Mouse (Mus musculus) neural tube, embryonic 11.5 days (tissue): ENCODE measurements around the gene Prkag1. TPM values are rescaled to one million over a fixed set of nuclear protein-coding genes. Genes with fewer than 3 reads are reported as not detected.

Experiments
- ATAC-seq: fragments of 200-750 bp; cut with Nextera tagmentation; 2 replicates; pipeline ENCODE4 v1.8.0; 2017; ENCODE audit warnings: moderate number of reproducible peaks, mild to moderate bottlenecking, moderate TSS enrichment, moderate library complexity; ENCODE audit not compliant: insufficient read depth, low FRiP score, low TSS enrichment
- DNase-seq: peaks from one replicate; pipeline ENCODE4 v3.0.0-alpha.2; 2015; ENCODE audit warnings: low spot score
- H3K27ac ChIP-seq: fragments of 300-500 bp; sonication (generic); 2 replicates; pipeline ENCODE4 v1.5.1; 2014; ENCODE audit warnings: low read depth, mild to moderate bottlenecking, low read length
- H3K27me3 ChIP-seq: fragments of 300-500 bp; sonication (generic); 2 replicates; pipeline ENCODE4 v1.6.1; 2014; ENCODE audit warnings: mild to moderate bottlenecking, low read length, mixed read lengths; ENCODE audit not compliant: control insufficient read depth, insufficient read depth
- H3K36me3 ChIP-seq: fragments of 300-500 bp; sonication (generic); 2 replicates; pipeline ENCODE4 v1.6.1; 2014; ENCODE audit warnings: mild to moderate bottlenecking, low read length, moderate library complexity, mixed read lengths; ENCODE audit not compliant: control insufficient read depth, insufficient read depth
- H3K4me1 ChIP-seq: fragments of 300-500 bp; sonication (generic); 2 replicates; pipeline ENCODE4 v1.6.1; 2014; ENCODE audit warnings: low read length, mixed read lengths; ENCODE audit not compliant: control insufficient read depth, insufficient read depth
- H3K4me2 ChIP-seq: fragments of 300-500 bp; sonication (generic); 2 replicates; pipeline ENCODE4 v1.6.1; 2014; ENCODE audit warnings: low read depth, mild to moderate bottlenecking, moderate library complexity
- H3K4me3 ChIP-seq: fragments of 300-500 bp; sonication (generic); 2 replicates; pipeline ENCODE4 v1.5.1; 2014; ENCODE audit warnings: low read depth, low read length
- H3K9ac ChIP-seq: fragments of 300-500 bp; sonication (generic); 2 replicates; pipeline ENCODE4 v1.6.1; 2014; ENCODE audit warnings: mild to moderate bottlenecking, low read length
- H3K9me3 ChIP-seq: fragments of 300-500 bp; sonication (generic); 2 replicates; pipeline ENCODE4 v1.6.1; 2016; ENCODE audit warnings: low read length; ENCODE audit not compliant: control insufficient read depth
- WGBS: fragments of 180-500 bp; shearing (Covaris S2); extraction: QIAGEN DNeasy Blood & Tissue Kit; methylation state at CpG from one replicate; pipeline ENCODE4 v1.1.7; 2014; 5-methylcytosine and 5-hydroxymethylcytosine counted together
- polyA plus RNA-seq: library from polyadenylated mRNA; unstranded; fragments of >200 nt; fragmentation: Nextera tagmentation; extraction: Ambion mirVana; gene quantifications from 2 replicates; pipeline ENCODE4 v1.2.1, GENCODE M21; 2014

Prkag1 gene
- polyA plus RNA-seq, 1 experiment from 2014 or later: 73.1 TPM

- no peak overlapping the region for H3K27ac ChIP-seq
- 84% methylated on average over 9 of the region's 9 CpGs for WGBS
- no peaks in the 10 kb centered on the region for H3K9me3 ChIP-seq
- no peak for DNase-seq
- no peak overlapping the region for H3K9ac ChIP-seq
- no peaks in the 10 kb centered on the region for H3K4me1 ChIP-seq
- no peaks in the 10 kb centered on the region for H3K27me3 ChIP-seq
- H3K4me2 ChIP-seq: no peak overlapping the region
- no peak for ATAC-seq
- H3K36me3 ChIP-seq: peaks cover 77% of the 10 kb centered on the region
- no peak overlapping the region for H3K4me3 ChIP-seq
Measured at GRCm38 (mm10) chr15:98859319-98860043, 28.2 kb upstream of the Prkag1 start.

GRCm38 (mm10) chr15:98854214-98854613 is 22.9 kb upstream of the Prkag1 start:
- peaks cover 69% of the 10 kb centered on the region for H3K36me3 ChIP-seq
- no peaks in the 10 kb centered on the region for H3K4me1 ChIP-seq
- H3K9me3 ChIP-seq: no peaks in the 10 kb centered on the region
- H3K27ac ChIP-seq: no peak overlapping the region
- DNase-seq (no peak), ATAC-seq (no peak)
- H3K4me2 ChIP-seq: no peak overlapping the region
- 95% methylated on average over 16 of the region's 16 CpGs for WGBS
- no peak overlapping the region for H3K9ac ChIP-seq
- no peaks in the 10 kb centered on the region for H3K27me3 ChIP-seq
- H3K4me3 ChIP-seq: no peak overlapping the region

DNA sequence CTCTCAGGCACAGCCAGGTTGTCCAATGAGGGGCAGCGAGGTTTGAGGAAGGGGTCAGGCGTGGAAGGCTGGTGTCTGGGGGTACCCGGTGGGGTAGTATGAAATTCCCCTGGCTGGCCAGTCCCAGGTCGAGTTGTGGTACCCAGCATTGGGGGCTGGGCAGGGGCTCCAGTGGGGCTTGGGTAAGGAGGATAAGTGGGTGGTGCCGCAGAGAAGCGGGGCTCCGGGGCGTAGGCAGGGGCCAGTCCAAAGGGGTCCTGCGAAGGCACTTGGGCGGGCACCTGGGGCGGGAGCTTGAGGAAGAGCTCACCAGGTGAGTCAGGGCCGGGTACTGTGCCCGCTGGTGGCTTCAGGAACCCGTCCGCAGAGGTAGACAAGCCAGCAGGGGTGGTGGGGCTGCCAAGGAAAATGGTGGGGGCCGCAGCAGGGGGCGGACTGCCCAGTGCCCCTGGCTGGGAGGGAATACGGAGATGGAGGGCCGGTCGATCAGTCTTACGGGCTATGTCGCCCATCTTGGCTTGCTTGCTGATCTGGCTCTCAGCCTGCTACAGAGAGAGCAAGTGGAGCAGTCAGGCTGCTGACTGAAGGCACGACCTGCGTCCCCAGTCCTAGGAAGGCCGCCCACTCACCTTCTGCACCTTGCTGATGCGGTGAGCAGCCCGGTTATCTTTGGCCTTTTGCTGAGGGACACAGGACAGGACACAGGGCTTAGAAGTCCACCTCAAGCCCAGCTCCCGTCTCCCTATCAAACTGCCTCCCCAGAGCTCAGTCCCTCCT is 22.0 kb upstream of the Prkag1 start:
- no peak for DNase-seq
- Histone ChIP-seq H3K9me3 (no peaks in the 10 kb centered on the region), H3K4me3 (no peak overlapping the region), H3K36me3 (peaks cover 72% of the 10 kb centered on the region), H3K27me3 (no peaks in the 10 kb centered on the region), H3K4me2 (no peak overlapping the region), H3K4me1 (no peaks in the 10 kb centered on the region), H3K9ac (no peak overlapping the region), H3K27ac (no peak overlapping the region)
- no peak for ATAC-seq
- 96% methylated on average over 27 of the region's 28 CpGs for WGBS

- no peaks in the 10 kb centered on the region for H3K27me3 ChIP-seq
- H3K9me3 ChIP-seq: no peaks in the 10 kb centered on the region
- no peak overlapping the region for H3K4me3 ChIP-seq
- no peak overlapping the region for H3K9ac ChIP-seq
- no peak overlapping the region for H3K4me2 ChIP-seq
- no peaks in the 10 kb centered on the region for H3K4me1 ChIP-seq
- DNase-seq: no peak
- ATAC-seq: no peak
- peaks cover 67% of the 10 kb centered on the region for H3K36me3 ChIP-seq
- H3K27ac ChIP-seq: no peak overlapping the region
- 90% methylated on average over 9 of the region's 9 CpGs for WGBS
Measured at GRCm38 (mm10) chr15:98852733-98853132, 21.4 kb upstream of the Prkag1 start.

GRCm38 (mm10) chr15:98852071-98852470 is 20.8 kb upstream of the Prkag1 start:
- no peaks in the 10 kb centered on the region for H3K4me1 ChIP-seq
- no peak overlapping the region for H3K27ac ChIP-seq
- no peak overlapping the region for H3K9ac ChIP-seq
- no peaks in the 10 kb centered on the region for H3K27me3 ChIP-seq
- H3K36me3 ChIP-seq: peaks cover 64% of the 10 kb centered on the region
- ATAC-seq (no peak), DNase-seq (no peak)
- over 99% methylated on average over 9 of the region's 9 CpGs for WGBS
- H3K4me3 ChIP-seq: no peak overlapping the region
- no peak overlapping the region for H3K4me2 ChIP-seq
- H3K9me3 ChIP-seq: no peaks in the 10 kb centered on the region

DNA sequence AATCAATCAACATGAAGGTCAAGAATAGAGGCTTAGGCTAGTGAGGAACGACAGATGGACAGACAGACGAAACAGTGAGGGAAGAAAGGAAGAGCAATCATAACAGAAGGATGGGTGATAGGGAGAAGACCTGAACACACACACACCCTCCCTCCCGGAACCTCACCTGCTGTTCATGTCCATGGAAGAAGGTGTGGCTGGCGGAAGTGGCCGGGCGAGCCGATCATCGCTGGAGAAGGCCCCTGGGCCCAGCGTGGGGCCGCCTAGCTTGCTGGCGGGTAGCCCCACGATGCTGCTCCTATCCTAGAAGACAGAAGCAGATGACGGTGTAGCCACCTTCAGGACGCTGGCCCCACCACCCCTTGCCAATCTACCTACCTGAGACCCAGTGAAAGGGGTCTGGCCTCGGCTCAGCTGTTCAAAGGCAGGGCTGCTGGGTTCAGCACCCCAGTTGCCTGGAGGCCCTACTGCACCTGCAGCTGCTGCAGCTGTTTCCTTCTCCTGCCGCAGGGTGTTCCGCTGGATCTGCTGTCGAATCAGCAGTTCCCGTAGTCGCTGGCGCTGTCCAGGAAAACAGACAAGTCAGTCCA is 20.0 kb upstream of the Prkag1 start:
- DNase-seq (no peak), ATAC-seq (no peak)
- H3K27ac ChIP-seq: no peak overlapping the region
- no peaks in the 10 kb centered on the region for H3K27me3 ChIP-seq
- no peaks in the 10 kb centered on the region for H3K4me1 ChIP-seq
- H3K4me3 ChIP-seq: no peak overlapping the region
- no peak overlapping the region for H3K4me2 ChIP-seq
- no peak overlapping the region for H3K9ac ChIP-seq
- H3K9me3 ChIP-seq: no peaks in the 10 kb centered on the region
- H3K36me3 ChIP-seq: peaks cover 67% of the 10 kb centered on the region
- WGBS: 87% methylated on average over 21 of the region's 21 CpGs

GRCm38 (mm10) chr15:98850668-98851067 is 19.3 kb upstream of the Prkag1 start:
- WGBS: 96% methylated on average over 14 of the region's 14 CpGs
- no peak overlapping the region for H3K4me3 ChIP-seq
- no peak overlapping the region for H3K4me2 ChIP-seq
- no peak for ATAC-seq
- no peak for DNase-seq
- no peaks in the 10 kb centered on the region for H3K4me1 ChIP-seq
- no peaks in the 10 kb centered on the region for H3K9me3 ChIP-seq
- no peaks in the 10 kb centered on the region for H3K27me3 ChIP-seq
- H3K36me3 ChIP-seq: peaks cover 69% of the 10 kb centered on the region
- no peak overlapping the region for H3K27ac ChIP-seq
- H3K9ac ChIP-seq: no peak overlapping the region

GRCm38 (mm10) chr15:98849956-98850600 is 18.8 kb upstream of the Prkag1 start:
- Histone ChIP-seq H3K4me3 (no peak overlapping the region), H3K27ac (no peak overlapping the region), H3K4me1 (no peaks in the 10 kb centered on the region), H3K9ac (no peak overlapping the region), H3K36me3 (peaks cover 72% of the 10 kb centered on the region), H3K4me2 (no peak overlapping the region), H3K27me3 (no peaks in the 10 kb centered on the region), H3K9me3 (no peaks in the 10 kb centered on the region)
- ATAC-seq (no peak), DNase-seq (no peak)
- WGBS: 92% methylated on average over 15 of the region's 16 CpGs
